10 mouse cellular contexts compared by ENCODE assay signal in genomic region chr7:124868133-124868603, GRCm38 (mm10).
DNase-seq lines count a peak whose midpoint lies in the region; ATAC-seq and TF ChIP-seq lines count a peak whose summit lies in the region.
"Had no signal": no experiment of that assay in that cellular context is flagged by ENCODE, and none has a peak within 500 bp of the region (broad histone marks: within the 10 kb centered on the region; RNA-seq: fewer than 3 reads in every experiment).

No protein-coding gene starts in this region.

- no peak overlapping the region for H3K4me3 ChIP-seq in limb, embryonic 15.5 days
- H3K4me3 ChIP-seq in thymus, adult 2 months (ENCODE audit: control insufficient read depth, insufficient read depth, low read length) = no peak overlapping the region
- H3K4me3 ChIP-seq: embryonic facial prominence, embryonic 13.5 days; myocyte had no signal

- peak; percentile 31 for DNase-seq in left cerebral cortex, postnatal 4 days
- DNase-seq in left cerebral cortex, postnatal 36 days (ENCODE audit: low spot score in 2 of 2) = no peak
- peak; percentile 23 to 58 for DNase-seq in cerebellum, postnatal 36 days
- peak; percentile 22 to 52 for DNase-seq in heart, postnatal 14 days
- DNase-seq in testis, postnatal 14 days (ENCODE audit: low spot score) = peak; percentile 86
- no peak for DNase-seq in thymus, adult 2 months
- DNase-seq in spleen, postnatal 14 days (ENCODE audit: low spot score in 2 of 2) = no peak

- WGBS in limb, embryonic 15.5 days = 26% methylated on average over 6 of the region's 6 CpGs
- WGBS in thymus, adult 2 months = 74% methylated on average over 6 of the region's 6 CpGs

- H3K4me2 ChIP-seq in limb, embryonic 15.5 days = no peak overlapping the region
- H3K4me2 ChIP-seq: embryonic facial prominence, embryonic 13.5 days had no signal

- ATAC-seq in limb, embryonic 15.5 days (ENCODE audit: insufficient number of reproducible peaks, low FRiP score, low TSS enrichment, low read depth) = peak; percentile 65

- no peaks in the 10 kb centered on the region for H3K36me3 ChIP-seq in limb, embryonic 15.5 days
- no peaks in the 10 kb centered on the region for H3K36me3 ChIP-seq in thymus, adult 2 months (ENCODE audit: control insufficient read depth, insufficient read depth, low read length)
- H3K36me3 ChIP-seq: embryonic facial prominence, embryonic 13.5 days had no signal

- H3K9ac ChIP-seq in limb, embryonic 15.5 days = no peak overlapping the region
- H3K9ac ChIP-seq: embryonic facial prominence, embryonic 13.5 days had no signal

- H3K9me3 ChIP-seq in limb, embryonic 15.5 days = no peaks in the 10 kb centered on the region
- H3K9me3 ChIP-seq: embryonic facial prominence, embryonic 13.5 days had no signal

- no peak for TF ChIP-seq CTCF in thymus, adult 2 months (IDR thresholded peaks at IDR 0.05; ENCODE audit: borderline replicate concordance, control insufficient read depth, extremely low read depth, insufficient read depth, low read length, poor library complexity)

- intact Hi-C loops in left cerebral cortex, postnatal 4 days (cut with DNase I) = no loop called here
- intact Hi-C loops in left cerebral cortex, postnatal 36 days (cut with DNase I) = no loop called here
- intact Hi-C loops in heart, postnatal 14 days (cut with DNase I) = no loop called here

- H3K27me3 ChIP-seq in limb, embryonic 15.5 days = no peaks in the 10 kb centered on the region
- H3K27me3 ChIP-seq in thymus, adult 2 months (ENCODE audit: control insufficient read depth, insufficient read depth, low read length) = no peaks in the 10 kb centered on the region
- H3K27me3 ChIP-seq: embryonic facial prominence, embryonic 13.5 days had no signal

- TF ChIP-seq POLR2A in thymus, adult 2 months (IDR thresholded peaks at IDR 0.05; ENCODE audit: control insufficient read depth, extremely low read depth, insufficient read depth, low read length, poor library complexity) = no peak

- H3K4me1 ChIP-seq in limb, embryonic 15.5 days = peaks cover 9% of the 10 kb centered on the region
- no peaks in the 10 kb centered on the region for H3K4me1 ChIP-seq in thymus, adult 2 months (replicated peaks; ENCODE audit: control insufficient read depth, insufficient read depth, low read length)
- H3K4me1 ChIP-seq: embryonic facial prominence, embryonic 13.5 days had no signal

- no peak overlapping the region for H3K27ac ChIP-seq in limb, embryonic 15.5 days
- no peak overlapping the region for H3K27ac ChIP-seq in thymus, adult 2 months (ENCODE audit: control insufficient read depth, insufficient read depth, low read length)
- H3K27ac ChIP-seq: embryonic facial prominence, embryonic 13.5 days had no signal

Comparison
In these comparisons a context has a peak if more than half of its experiments do, and no peak if none do; other contexts are left out.
1. DNase-seq: peak in left cerebral cortex, postnatal 4 days (single experiment), cerebellum, postnatal 36 days (2 of 2), heart, postnatal 14 days (2 of 2) and testis, postnatal 14 days (single experiment); none in left cerebral cortex, postnatal 36 days (0 of 2), thymus, adult 2 months (single experiment) and spleen, postnatal 14 days (0 of 2).